Mouse (Mus musculus) brain, embryonic 14.5 days (tissue): ENCODE results near the gene Dand5. TPM values are rescaled to one million over a fixed set of nuclear protein-coding genes. Genes with fewer than 3 reads are reported as not detected.

Experiments used
- DNase-seq: peaks from one replicate; pipeline ENCODE4 v3.0.0-alpha.2; 2011; ENCODE audit warnings: low read depth
- CTCF ChIP-seq: fragments of 200-500 bp; IDR thresholded peaks from 2 replicates; pipeline ENCODE4 v1.5.1; 2012; ENCODE audit warnings: inconsistent platforms, mild to moderate bottlenecking, moderate library complexity, borderline replicate concordance; ENCODE audit not compliant: insufficient read depth, insufficient read length; ENCODE audit errors: extremely low read depth
- POLR2A ChIP-seq: fragments of 200-500 bp; IDR thresholded peaks from 2 replicates; pipeline ENCODE4 v1.6.1; 2012; ENCODE audit warnings: mild to moderate bottlenecking, inconsistent platforms, borderline replicate concordance; ENCODE audit not compliant: poor library complexity, insufficient read depth, insufficient read length, severe bottlenecking; ENCODE audit errors: extremely low read depth
- polyA plus RNA-seq: library from polyadenylated mRNA; depleted of rRNA; stranded (reverse); fragments of >200 nt; gene quantifications from 2 replicates; pipeline ENCODE4 v1.2.3, GENCODE M21; 2012

Gene Dand5
- polyA plus RNA-seq, 1 experiment: 8.9 TPM

DNA sequence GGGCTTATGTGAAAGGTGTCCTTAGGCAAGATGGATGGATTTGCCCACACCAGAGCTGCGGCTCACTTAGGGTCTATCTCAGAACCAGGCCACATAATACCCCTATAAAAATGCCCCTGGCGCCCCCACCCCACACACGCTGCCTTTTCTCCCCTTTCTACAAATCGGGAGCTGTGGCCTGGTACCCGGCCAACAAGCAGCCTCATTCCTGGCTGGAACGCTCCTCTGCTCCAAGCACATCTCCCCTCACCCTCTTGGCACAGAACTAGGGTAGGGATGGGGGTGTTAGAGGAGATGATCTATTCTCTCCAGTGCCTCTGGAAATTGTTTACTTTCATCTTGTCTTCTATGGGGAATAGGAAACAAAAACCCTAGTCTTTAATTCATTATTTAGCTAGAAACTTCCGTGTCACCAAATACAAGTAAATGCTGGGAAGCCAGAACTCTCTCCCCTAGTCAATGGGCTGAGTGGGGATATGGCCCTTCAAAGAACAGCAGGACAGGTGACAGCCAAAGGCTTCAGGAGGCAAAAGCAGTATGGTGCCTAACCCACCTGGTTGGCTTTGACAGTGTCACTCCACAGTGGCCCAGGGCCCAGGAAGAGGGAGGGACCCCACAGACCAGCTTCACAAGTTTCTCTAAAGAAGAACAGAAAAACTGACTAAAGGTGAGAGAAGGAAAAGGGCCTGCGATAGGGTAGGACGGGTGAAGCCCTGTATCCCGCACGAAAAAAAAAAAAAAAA lies 43.8 kb downstream of the Dand5 start:
- DNase-seq: peak; percentile 89
- TF ChIP-seq POLR2A (no peak), CTCF (no peak)

DNA sequence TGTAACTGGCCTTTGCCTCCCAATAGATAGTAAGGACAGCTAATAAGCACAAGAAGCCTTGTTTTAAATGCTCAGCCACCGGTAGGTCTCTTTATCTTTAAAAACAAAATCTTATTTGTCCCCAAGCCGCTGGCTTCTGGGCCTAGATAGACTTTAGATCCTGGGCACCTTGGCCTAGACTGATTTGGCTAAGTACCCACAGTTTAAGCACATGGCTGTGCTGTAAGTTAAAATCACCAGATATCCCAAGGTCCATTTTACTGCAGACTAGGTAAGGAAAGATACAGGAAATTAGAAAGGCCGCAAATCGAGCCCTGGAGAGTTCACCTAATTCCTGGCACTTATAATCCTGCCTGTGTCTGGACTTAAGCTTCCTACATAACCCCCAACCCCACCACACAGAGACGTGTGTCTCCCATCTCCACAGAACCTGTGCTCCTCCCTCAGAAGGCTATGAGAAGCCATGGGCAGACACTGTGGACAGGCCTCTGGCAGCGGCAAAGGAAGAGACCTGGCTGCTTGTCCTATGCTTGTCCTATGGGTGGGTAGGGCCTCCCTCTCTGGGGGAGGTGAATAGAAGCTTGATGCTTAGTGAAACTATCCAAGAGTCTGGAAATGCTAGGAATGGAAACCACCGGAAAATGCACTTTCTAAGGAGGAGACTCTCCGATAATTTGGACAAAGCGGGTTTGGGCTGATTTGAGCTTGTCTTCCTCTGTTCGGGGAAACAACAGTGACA lies 44.6 kb downstream of the Dand5 start:
- TF ChIP-seq POLR2A (no peak), CTCF (no peak)
- no peak for DNase-seq

GRCm38 (mm10) chr8:84776569-84776968 lies 46.1 kb downstream of the Dand5 start:
- no peak for DNase-seq
- TF ChIP-seq CTCF (no peak), POLR2A (no peak)

GRCm38 (mm10) chr8:84775621-84776113 lies 47.0 kb downstream of the Dand5 start:
- DNase-seq: no peak

DNA sequence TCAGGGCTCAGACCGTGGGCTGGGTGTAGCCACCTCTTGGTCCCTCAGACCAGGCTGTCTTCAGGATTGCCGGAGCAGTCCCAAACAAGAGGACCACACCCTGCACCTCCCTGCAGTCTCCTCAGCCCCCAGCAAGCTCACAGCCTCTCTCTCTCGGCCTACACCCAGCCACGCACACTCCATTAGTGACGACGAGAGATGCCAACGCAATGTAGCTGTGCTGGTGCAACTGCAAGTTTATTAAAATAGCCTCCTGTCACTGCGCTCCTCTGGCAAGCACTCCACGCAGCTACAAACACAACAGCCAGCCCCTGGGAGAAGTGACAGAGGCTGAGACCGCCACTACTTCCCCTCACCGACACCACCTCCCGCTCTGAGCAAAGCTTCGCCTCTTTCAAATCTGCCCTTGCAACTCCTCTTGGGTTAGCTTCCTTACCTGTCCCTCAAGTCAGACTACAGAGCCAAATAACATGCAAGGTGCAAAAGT lies 47.5 kb downstream of the Dand5 start:
- TF ChIP-seq CTCF (no peak), POLR2A (no peak)

More at GRCm38 (mm10) chr8:84775621-84776113, 47.0 kb downstream of the Dand5 start:
- TF ChIP-seq POLR2A: no peak
- TF ChIP-seq CTCF: no peak

DNA sequence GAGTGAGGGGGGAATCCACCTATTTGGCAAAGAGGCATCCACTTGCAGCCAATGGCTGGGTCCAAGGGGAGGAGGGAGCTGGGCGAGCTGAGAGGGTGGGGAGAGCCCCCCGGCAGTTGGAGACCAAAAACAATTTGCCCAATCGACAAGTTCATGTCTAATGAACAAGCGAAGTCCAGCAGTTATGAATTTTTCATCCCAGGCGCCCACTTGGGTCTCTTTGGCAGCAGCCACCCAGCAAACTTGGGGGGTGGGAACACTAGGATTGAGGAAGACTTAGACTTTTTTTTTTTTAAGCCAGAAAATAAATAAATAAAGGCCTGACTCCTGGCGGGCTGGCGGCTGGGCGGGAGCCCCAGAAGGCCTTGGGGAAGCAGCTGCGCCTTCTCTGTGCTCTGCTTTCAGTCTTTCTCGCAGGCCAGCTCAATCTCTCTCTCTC lies 48.1 kb downstream of the Dand5 start:
- TF ChIP-seq POLR2A (no peak), CTCF (no peak)
- DNase-seq: peak; percentile 96

More for the DNA sequence above, 47.5 kb downstream of the Dand5 start:
- DNase-seq: peak; percentile 74

GRCm38 (mm10) chr8:84773833-84774232 lies 48.8 kb downstream of the Dand5 start:
- no peak for TF ChIP-seq CTCF
- TF ChIP-seq POLR2A: 0 out of 2 replicates have a peak, but pooled peaks have one; percentile 4

DNA sequence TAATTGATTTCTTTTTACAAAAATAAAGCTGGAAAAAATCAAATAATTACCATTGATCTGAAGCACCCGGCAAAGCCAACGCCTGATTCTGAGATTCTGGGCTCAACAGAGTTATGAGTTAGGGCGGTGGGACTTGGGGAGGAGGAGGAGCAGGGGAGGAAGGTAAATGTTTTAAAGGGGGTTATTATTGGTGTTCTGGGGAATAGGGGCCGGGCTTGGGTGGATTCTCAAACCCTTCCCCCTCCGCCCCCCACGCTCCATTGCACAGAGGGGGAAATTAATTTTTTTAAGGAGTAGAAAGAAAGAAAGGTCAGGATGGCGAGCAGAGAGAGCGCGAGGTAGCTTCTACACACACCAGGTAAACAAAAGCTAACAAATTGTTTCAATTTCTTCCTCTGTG lies 49.3 kb downstream of the Dand5 start:
- DNase-seq: peak; percentile 85
- no peak for TF ChIP-seq CTCF
- no peak for TF ChIP-seq POLR2A

More at GRCm38 (mm10) chr8:84773833-84774232, 48.8 kb downstream of the Dand5 start:
- peak; percentile 97 for DNase-seq

DNA sequence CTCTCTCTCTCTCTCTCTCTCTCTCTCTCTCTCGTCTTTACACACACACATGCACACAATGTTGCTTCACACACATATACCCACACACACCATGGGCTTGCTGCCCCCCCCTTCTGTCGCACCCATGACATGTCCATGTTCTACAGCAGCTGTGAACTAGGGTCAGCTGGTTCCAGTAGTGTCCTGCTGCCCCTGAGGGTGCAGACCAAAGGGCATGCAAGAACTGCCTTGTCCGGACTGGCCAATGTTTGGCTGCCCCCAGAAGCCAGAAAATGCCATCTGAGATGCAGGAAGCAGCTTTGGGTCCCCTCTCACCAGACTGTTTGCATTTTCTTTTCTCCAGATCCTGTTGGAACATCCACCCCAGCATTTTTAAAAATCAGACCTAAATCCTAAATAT lies 50.0 kb downstream of the Dand5 start:
- TF ChIP-seq CTCF (no peak), POLR2A (no peak)
- no peak for DNase-seq

- TF ChIP-seq POLR2A: no peak
- TF ChIP-seq CTCF: no peak
- DNase-seq: peak; percentile 62
Measured at GRCm38 (mm10) chr8:84771941-84772378, 50.7 kb downstream of the Dand5 start.
